Mouse (Mus musculus): Measurements from ENCODE around the gene Cracr2a.

- no peak for TF ChIP-seq POLR2A (IDR thresholded peaks at IDR 0.05; ENCODE audit: low read depth, low read length)
- TF ChIP-seq CTCF (IDR thresholded peaks at IDR 0.05; ENCODE audit: extremely low read depth, insufficient read depth, insufficient read length, insufficient replicate concordance), result no peak
Observed at GRCm38 (mm10) chr6:127599280-127599679, 38.1 kb downstream of the Cracr2a start.
